Mouse (Mus musculus): ENCODE results near the gene Phc1. TPM values are rescaled to one million over a fixed set of nuclear protein-coding genes. Genes with fewer than 3 reads are reported as not detected.

Phc1 gene
- polyA plus RNA-seq, 1 experiment from 2014 or later = 11.0 TPM

DNA sequence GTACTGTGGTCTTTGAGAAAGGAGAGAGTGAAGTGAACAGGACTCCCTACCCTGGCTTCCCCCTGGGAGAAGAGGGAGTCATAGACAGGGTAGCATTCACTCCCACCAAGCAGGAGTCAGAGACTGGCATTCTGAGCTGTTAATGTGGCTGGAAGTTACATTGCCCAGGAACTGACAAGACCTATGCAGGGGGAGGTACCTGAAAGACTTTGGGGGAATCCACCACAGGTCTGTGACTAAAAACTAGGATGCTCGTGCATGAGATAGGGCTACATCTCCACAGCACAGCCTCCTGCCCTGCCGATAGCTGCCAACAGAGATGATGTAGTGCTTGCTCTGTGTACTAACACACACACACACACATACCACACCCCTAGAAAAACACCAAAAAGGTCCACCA lies 56.9 kb downstream of the Phc1 start:
- Histone ChIP-seq H3K4me3 (replicated peaks; ENCODE audit: low read length) (no peak overlapping the region), H3K27me3 (ENCODE audit: control insufficient read depth, insufficient read depth, low read length) (no peaks in the 10 kb centered on the region), H3K9me3 (replicated peaks; ENCODE audit: control insufficient read depth, low read length) (no peaks in the 10 kb centered on the region), H3K27ac (ENCODE audit: low read length) (no peak overlapping the region), H3K4me1 (ENCODE audit: control insufficient read depth, insufficient read depth, low read length) (no peaks in the 10 kb centered on the region), H3K36me3 (ENCODE audit: control insufficient read depth, insufficient read depth, low read length) (no peaks in the 10 kb centered on the region), H3K4me2 (ENCODE audit: low read depth, low read length) (no peak overlapping the region), H3K9ac (ENCODE audit: low read length) (no peak overlapping the region)
- no peak for ATAC-seq (ENCODE audit: insufficient read depth, low FRiP score)
- WGBS = 75% methylated on average over 2 of the region's 2 CpGs

DNA sequence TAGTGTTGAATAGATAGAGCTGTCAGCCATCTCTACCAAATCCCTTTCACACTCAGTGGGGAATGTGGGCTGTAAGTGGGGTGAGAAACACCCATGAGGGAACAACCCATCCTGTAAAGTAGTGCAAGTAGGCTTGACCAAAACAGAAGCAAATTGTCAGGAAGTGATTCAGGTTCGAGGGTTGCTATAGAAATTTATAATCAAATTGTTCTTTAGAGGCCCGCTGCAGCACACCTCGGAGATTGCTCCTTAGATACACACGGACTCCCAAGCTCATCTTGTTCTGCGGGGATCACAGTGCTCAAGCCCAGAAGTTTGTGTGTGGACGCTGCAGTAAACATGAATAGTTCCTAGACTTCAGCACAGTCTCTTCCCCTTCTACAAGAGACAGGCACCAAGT lies 57.6 kb downstream of the Phc1 start, which contains the start of gene Klrg1:
Klrg1 (minus strand) TSS at position 101 of the 400 bp plus-strand sequence.
- no peak for ATAC-seq (ENCODE audit: insufficient read depth, low FRiP score)
- WGBS = 68% methylated on average over 6 of the region's 6 CpGs
- H3K4me2 ChIP-seq (ENCODE audit: low read depth, low read length) = no peak within 1 kb of the TSS

DNA sequence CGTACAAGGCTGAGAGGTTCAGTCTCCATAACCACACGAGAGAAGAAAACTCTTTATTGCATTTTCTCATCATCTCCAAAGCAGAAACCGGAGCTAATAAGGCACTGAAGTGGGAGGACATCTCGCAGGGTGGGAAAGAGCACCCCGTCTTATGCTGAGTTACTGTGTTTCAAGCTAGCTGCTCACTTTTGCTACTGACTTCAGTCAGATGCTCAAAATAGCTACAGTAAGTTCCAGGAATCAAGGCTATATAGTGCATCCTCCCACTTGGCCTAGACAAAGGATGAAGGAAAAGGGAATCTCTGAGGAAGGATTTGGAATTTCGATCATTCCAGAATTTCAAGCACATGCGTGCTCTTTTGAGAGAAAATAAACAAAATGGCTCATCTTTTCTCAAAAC lies 63.8 kb downstream of the Phc1 start:
- ATAC-seq (ENCODE audit: insufficient read depth, low FRiP score) = no peak
- Histone ChIP-seq H3K36me3 (ENCODE audit: control insufficient read depth, insufficient read depth, low read length) (no peaks in the 10 kb centered on the region), H3K4me2 (ENCODE audit: low read depth, low read length) (no peak overlapping the region), H3K9me3 (replicated peaks; ENCODE audit: control insufficient read depth, low read length) (no peaks in the 10 kb centered on the region), H3K4me3 (replicated peaks; ENCODE audit: low read length) (no peak overlapping the region), H3K4me1 (ENCODE audit: control insufficient read depth, insufficient read depth, low read length) (no peaks in the 10 kb centered on the region), H3K27ac (ENCODE audit: low read length) (no peak overlapping the region), H3K9ac (ENCODE audit: low read length) (no peak overlapping the region), H3K27me3 (ENCODE audit: control insufficient read depth, insufficient read depth, low read length) (no peaks in the 10 kb centered on the region)
- WGBS = 84% methylated on average over 7 of the region's 7 CpGs

More for the DNA sequence above, 57.6 kb downstream of the Phc1 start, which contains the start of gene Klrg1:
- no peak within 1 kb of the TSS for H3K27ac ChIP-seq (ENCODE audit: low read length)
- no peaks in the 10 kb centered on the region for H3K36me3 ChIP-seq (ENCODE audit: control insufficient read depth, insufficient read depth, low read length)
- no peaks in the 10 kb centered on the region for H3K4me1 ChIP-seq (ENCODE audit: control insufficient read depth, insufficient read depth, low read length)
- no peaks in the 10 kb centered on the region for H3K9me3 ChIP-seq (replicated peaks; ENCODE audit: control insufficient read depth, low read length)
- no peak within 1 kb of the TSS for H3K4me3 ChIP-seq (replicated peaks; ENCODE audit: low read length)
- H3K9ac ChIP-seq (ENCODE audit: low read length) = no peak within 1 kb of the TSS
- no peaks in the 10 kb centered on the region for H3K27me3 ChIP-seq (ENCODE audit: control insufficient read depth, insufficient read depth, low read length)

DNA sequence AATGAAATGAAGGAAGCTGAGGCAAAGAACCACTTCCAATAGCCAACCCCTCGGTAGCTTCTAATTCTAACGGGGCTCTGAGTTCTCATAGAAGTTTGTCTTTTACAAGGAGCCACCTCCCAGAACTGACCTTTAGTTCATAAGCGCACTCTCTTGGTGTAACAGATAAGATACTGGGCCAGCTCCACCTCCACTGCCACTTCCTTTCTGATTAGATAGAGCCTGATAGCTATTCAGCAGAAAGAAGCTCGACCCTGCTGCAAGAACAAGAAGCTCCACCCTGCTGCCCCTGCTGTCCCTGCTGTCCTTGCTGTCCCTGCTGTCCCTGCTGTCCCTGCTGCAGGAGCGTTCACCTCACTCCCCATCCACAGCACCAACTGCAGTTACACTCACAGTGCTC lies 65.8 kb downstream of the Phc1 start:
- ATAC-seq (ENCODE audit: insufficient read depth, low FRiP score) = no peak
- Histone ChIP-seq H3K9ac (ENCODE audit: low read length) (no peak overlapping the region), H3K4me3 (replicated peaks; ENCODE audit: low read length) (no peak overlapping the region), H3K36me3 (ENCODE audit: control insufficient read depth, insufficient read depth, low read length) (no peaks in the 10 kb centered on the region), H3K4me2 (ENCODE audit: low read depth, low read length) (no peak overlapping the region), H3K9me3 (replicated peaks; ENCODE audit: control insufficient read depth, low read length) (no peaks in the 10 kb centered on the region), H3K27me3 (ENCODE audit: control insufficient read depth, insufficient read depth, low read length) (no peaks in the 10 kb centered on the region), H3K4me1 (ENCODE audit: control insufficient read depth, insufficient read depth, low read length) (no peaks in the 10 kb centered on the region), H3K27ac (ENCODE audit: low read length) (no peak overlapping the region)
- 42% methylated on average over 5 of the region's 5 CpGs for WGBS

DNA sequence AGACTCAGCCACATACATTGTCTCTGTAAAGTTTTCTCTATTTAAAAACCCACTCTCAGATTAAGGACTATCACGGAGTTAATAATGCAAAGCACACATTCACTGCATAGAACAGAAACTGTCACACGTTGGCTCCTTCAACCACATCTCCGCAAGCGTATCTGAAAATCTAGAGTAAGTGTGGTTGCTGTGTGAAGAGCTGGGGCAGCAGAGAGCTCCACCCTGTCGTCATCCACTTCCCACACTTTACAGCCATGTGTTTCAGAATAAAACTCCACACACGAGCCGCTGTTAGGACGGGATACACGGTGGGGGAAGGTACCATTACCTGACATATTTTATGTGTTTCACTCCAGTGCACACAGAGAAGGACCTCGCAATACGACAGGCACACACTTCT lies 70.2 kb downstream of the Phc1 start:
- 74% methylated on average over 11 of the region's 11 CpGs for WGBS

DNA sequence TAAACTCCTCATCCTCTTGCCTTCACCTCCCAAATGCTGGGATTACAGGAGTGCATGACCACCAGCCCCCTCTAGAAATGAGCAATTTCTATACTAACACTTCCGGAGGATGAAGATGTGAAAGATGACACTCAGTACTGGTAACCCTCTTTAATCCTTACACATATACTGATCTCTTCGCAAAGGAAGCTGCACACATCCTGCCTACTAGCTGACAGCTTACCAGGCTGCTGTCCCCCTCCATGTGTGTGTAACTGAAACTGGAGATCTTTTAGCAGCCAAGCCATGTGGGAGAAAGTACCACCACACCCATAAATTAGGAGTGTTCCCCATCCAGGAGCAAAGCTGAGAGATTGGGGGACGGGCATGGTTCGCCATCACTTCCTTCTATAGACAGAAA lies 71.2 kb downstream of the Phc1 start:
- no peak overlapping the region for H3K4me2 ChIP-seq (ENCODE audit: low read depth, low read length)
- H3K4me1 ChIP-seq (ENCODE audit: control insufficient read depth, insufficient read depth, low read length) = no peaks in the 10 kb centered on the region
- H3K27me3 ChIP-seq (ENCODE audit: control insufficient read depth, insufficient read depth, low read length) = no peaks in the 10 kb centered on the region
- ATAC-seq (ENCODE audit: insufficient read depth, low FRiP score) = no peak
- WGBS = 84% methylated on average over 4 of the region's 4 CpGs
- no peak overlapping the region for H3K9ac ChIP-seq (ENCODE audit: low read length)
- no peak overlapping the region for H3K27ac ChIP-seq (ENCODE audit: low read length)
- H3K9me3 ChIP-seq (replicated peaks; ENCODE audit: control insufficient read depth, low read length) = no peaks in the 10 kb centered on the region
- no peak overlapping the region for H3K4me3 ChIP-seq (replicated peaks; ENCODE audit: low read length)
- H3K36me3 ChIP-seq (ENCODE audit: control insufficient read depth, insufficient read depth, low read length) = no peaks in the 10 kb centered on the region

More for the DNA sequence above, 70.2 kb downstream of the Phc1 start:
- ATAC-seq (ENCODE audit: insufficient read depth, low FRiP score) = no peak
- Histone ChIP-seq H3K36me3 (ENCODE audit: control insufficient read depth, insufficient read depth, low read length) (no peaks in the 10 kb centered on the region), H3K4me2 (ENCODE audit: low read depth, low read length) (no peak overlapping the region), H3K27me3 (ENCODE audit: control insufficient read depth, insufficient read depth, low read length) (no peaks in the 10 kb centered on the region), H3K4me1 (ENCODE audit: control insufficient read depth, insufficient read depth, low read length) (no peaks in the 10 kb centered on the region), H3K27ac (ENCODE audit: low read length) (no peak overlapping the region), H3K9ac (ENCODE audit: low read length) (no peak overlapping the region), H3K9me3 (replicated peaks; ENCODE audit: control insufficient read depth, low read length) (no peaks in the 10 kb centered on the region), H3K4me3 (replicated peaks; ENCODE audit: low read length) (no peak overlapping the region)

DNA sequence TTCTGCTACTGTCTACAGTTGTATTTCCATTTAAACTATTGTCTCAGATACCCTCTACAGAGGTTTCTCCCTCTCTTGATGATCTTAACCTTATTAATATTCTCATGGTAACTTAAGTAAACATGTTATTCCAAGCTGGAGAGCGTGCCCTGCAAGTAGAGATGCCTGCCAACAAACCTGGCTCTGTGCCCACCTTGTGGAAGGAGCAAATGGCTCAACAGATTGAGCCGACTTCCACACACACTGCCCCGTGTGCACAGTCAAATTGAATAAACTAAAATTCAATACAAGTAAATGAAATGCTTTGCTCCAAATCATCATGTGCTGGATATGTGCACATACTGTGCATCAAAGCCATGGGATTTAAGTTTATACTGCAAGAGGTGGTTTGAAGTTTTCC lies 71.8 kb downstream of the Phc1 start:
- Histone ChIP-seq H3K27ac (ENCODE audit: low read length) (no peak overlapping the region), H3K4me1 (ENCODE audit: control insufficient read depth, insufficient read depth, low read length) (no peaks in the 10 kb centered on the region), H3K4me3 (replicated peaks; ENCODE audit: low read length) (no peak overlapping the region), H3K9me3 (replicated peaks; ENCODE audit: control insufficient read depth, low read length) (no peaks in the 10 kb centered on the region), H3K36me3 (ENCODE audit: control insufficient read depth, insufficient read depth, low read length) (no peaks in the 10 kb centered on the region), H3K27me3 (ENCODE audit: control insufficient read depth, insufficient read depth, low read length) (no peaks in the 10 kb centered on the region), H3K4me2 (ENCODE audit: low read depth, low read length) (no peak overlapping the region), H3K9ac (ENCODE audit: low read length) (no peak overlapping the region)
- ATAC-seq (ENCODE audit: insufficient read depth, low FRiP score) = no peak
- WGBS = 41% methylated on average over 3 of the region's 3 CpGs

Other genes starting within 250 kb of the Phc1 start
- 0.21 TPM in 1 of 2 replicates, not detected in the other for gene Klrg1, start 57.7 kb downstream of the Phc1 start, polyA plus RNA-seq (2015; fragmentation: Nextera tagmentation; extraction: Ambion mirVana)
- 132 and 137 TPM in 2 replicates for gene M6pr, start 31.8 kb downstream of the Phc1 start, polyA plus RNA-seq (2015; fragmentation: Nextera tagmentation; extraction: Ambion mirVana)
- 6.6 and 7.3 TPM in 2 replicates for gene Rimklb, start 158.2 kb upstream of the Phc1 start, polyA plus RNA-seq (2015; fragmentation: Nextera tagmentation; extraction: Ambion mirVana)
- gene Mfap5, start 165.3 kb upstream of the Phc1 start, polyA plus RNA-seq (2015; fragmentation: Nextera tagmentation; extraction: Ambion mirVana) = 86.4 and 115 TPM in 2 replicates
- 0.14 TPM in 1 of 2 replicates, not detected in the other for gene Aicda, start 213.2 kb upstream of the Phc1 start, polyA plus RNA-seq (2015; fragmentation: Nextera tagmentation; extraction: Ambion mirVana)

Data from stomach, embryonic 16.5 days (tissue).